Comparison of ENCODE assay signal across 8 mouse cellular contexts in genomic region chr16:95584751-95585528, GRCm38 (mm10). TPM values are rescaled to one million over a fixed set of nuclear protein-coding genes. Genes with fewer than 3 reads are reported as not detected.
DNase-seq lines count a peak whose midpoint lies in the region; ATAC-seq and TF ChIP-seq lines count a peak whose summit lies in the region.

No protein-coding gene starts in this region.

- DNase-seq in lung, postnatal 4 days = no peak
- DNase-seq in limb, embryonic 14.5 days (ENCODE audit: low spot score) = no peak
- no peak for DNase-seq in left cerebral cortex, adult 2 months (ENCODE audit: extremely low spot score in 1 of 2, low spot score in 2 of 2)
- no peak for DNase-seq in layer of hippocampus, postnatal 36 days
- DNase-seq in ovary, postnatal 10 days (ENCODE audit: low spot score) = no peak

- no peak for TF ChIP-seq CTCF in left cerebral cortex, adult 2 months (IDR thresholded peaks at IDR 0.05)

- H3K4me2 ChIP-seq in lung, embryonic 16.5 days (ENCODE audit: low read depth, low read length) = peak overlapping the region; percentile 78
- H3K4me2 ChIP-seq in forebrain, embryonic 13.5 days = peak overlapping the region; percentile 93
- H3K4me2 ChIP-seq in limb, embryonic 14.5 days (replicated peaks; ENCODE audit: low read depth, low read length, severe bottlenecking) = peak overlapping the region; percentile 85
- peak overlapping the region; percentile 78 for H3K4me2 ChIP-seq in stomach, embryonic 16.5 days (ENCODE audit: low read depth, low read length)

- intact Hi-C loops in left cerebral cortex, adult 2 months (cut with DNase I) = no loop called here

- peak; percentile 21 for ATAC-seq in lung, embryonic 16.5 days (ENCODE audit: low read depth)
- no peak; the same call in 1 of the 2 replicates for ATAC-seq in forebrain, embryonic 13.5 days
- peak; percentile 28; the same call in 1 of the 2 replicates for ATAC-seq in limb, embryonic 14.5 days (ENCODE audit: low FRiP score, low read depth)
- ATAC-seq in stomach, embryonic 16.5 days (ENCODE audit: insufficient read depth, low FRiP score) = no peak

- 9% methylated on average over 37 of the region's 37 CpGs for WGBS in lung, embryonic 16.5 days
- WGBS in forebrain, embryonic 13.5 days = 15% methylated on average over 35 of the region's 37 CpGs
- WGBS in limb, embryonic 14.5 days = 4% methylated on average over 37 of the region's 37 CpGs
- WGBS in stomach, embryonic 16.5 days = 14% methylated on average over 37 of the region's 37 CpGs

- H3K9ac ChIP-seq in lung, embryonic 16.5 days (ENCODE audit: low read length) = peak overlapping the region; percentile 65
- H3K9ac ChIP-seq in forebrain, embryonic 13.5 days = peak overlapping the region; percentile 60
- H3K9ac ChIP-seq in limb, embryonic 14.5 days (ENCODE audit: low read depth, low read length, severe bottlenecking) = peak overlapping the region; percentile 76
- peak overlapping the region; percentile 66 for H3K9ac ChIP-seq in stomach, embryonic 16.5 days (ENCODE audit: low read length)

- no peaks in the 10 kb centered on the region for H3K36me3 ChIP-seq in lung, embryonic 16.5 days (ENCODE audit: control insufficient read depth, insufficient read depth, low read length)
- H3K36me3 ChIP-seq in forebrain, embryonic 13.5 days (ENCODE audit: poor library complexity, severe bottlenecking) = no peaks in the 10 kb centered on the region
- H3K36me3 ChIP-seq in limb, embryonic 14.5 days (ENCODE audit: control insufficient read depth, insufficient read depth, low read length) = no peaks in the 10 kb centered on the region
- H3K36me3 ChIP-seq in stomach, embryonic 16.5 days (ENCODE audit: control insufficient read depth, insufficient read depth, low read length) = no peaks in the 10 kb centered on the region

- H3K27ac ChIP-seq in lung, embryonic 16.5 days (ENCODE audit: low read length) = no peak overlapping the region
- no peak overlapping the region for H3K27ac ChIP-seq in forebrain, embryonic 13.5 days
- peak overlapping the region; percentile 66 for H3K27ac ChIP-seq in limb, embryonic 14.5 days (replicated peaks; ENCODE audit: low read depth, low read length)
- no peak overlapping the region for H3K27ac ChIP-seq in stomach, embryonic 16.5 days (ENCODE audit: low read length)
- no peak overlapping the region for H3K27ac ChIP-seq in left cerebral cortex, adult 2 months

- H3K27me3 ChIP-seq in lung, embryonic 16.5 days (ENCODE audit: control insufficient read depth, insufficient read depth, low read depth, low read length) = peaks cover 28% of the 10 kb centered on the region
- H3K27me3 ChIP-seq in forebrain, embryonic 13.5 days = peaks cover 55% of the 10 kb centered on the region
- no peaks in the 10 kb centered on the region; the same call in 1 of the 2 replicates for H3K27me3 ChIP-seq in limb, embryonic 14.5 days (ENCODE audit: control insufficient read depth, insufficient read depth, low read length)
- H3K27me3 ChIP-seq in stomach, embryonic 16.5 days (ENCODE audit: control insufficient read depth, insufficient read depth, low read length) = peaks cover 28% of the 10 kb centered on the region

- H3K9me3 ChIP-seq in lung, embryonic 16.5 days (ENCODE audit: control insufficient read depth, low read length) = no peaks in the 10 kb centered on the region
- H3K9me3 ChIP-seq in forebrain, embryonic 13.5 days (replicated peaks) = no peaks in the 10 kb centered on the region
- H3K9me3 ChIP-seq in limb, embryonic 14.5 days (ENCODE audit: control insufficient read depth, low read length) = no peaks in the 10 kb centered on the region
- no peaks in the 10 kb centered on the region for H3K9me3 ChIP-seq in stomach, embryonic 16.5 days (replicated peaks; ENCODE audit: control insufficient read depth, low read length)

- peaks cover 16% of the 10 kb centered on the region for H3K4me1 ChIP-seq in lung, embryonic 16.5 days (replicated peaks; ENCODE audit: control insufficient read depth, insufficient read depth, low read length)
- peaks cover 23% of the 10 kb centered on the region for H3K4me1 ChIP-seq in forebrain, embryonic 13.5 days
- H3K4me1 ChIP-seq in limb, embryonic 14.5 days (ENCODE audit: control insufficient read depth, insufficient read depth, low read length) = peaks cover 36% of the 10 kb centered on the region
- H3K4me1 ChIP-seq in stomach, embryonic 16.5 days (ENCODE audit: control insufficient read depth, insufficient read depth, low read length) = peaks cover 6% of the 10 kb centered on the region; the same call in 1 of the 2 replicates

- H3K4me3 ChIP-seq in lung, embryonic 16.5 days (ENCODE audit: low read length) = peak overlapping the region; percentile 51
- H3K4me3 ChIP-seq in forebrain, embryonic 13.5 days = peak overlapping the region; percentile 50
- peak overlapping the region; percentile 60 for H3K4me3 ChIP-seq in limb, embryonic 14.5 days (replicated peaks; ENCODE audit: low read length)
- peak overlapping the region; percentile 49 for H3K4me3 ChIP-seq in stomach, embryonic 16.5 days (replicated peaks; ENCODE audit: low read length)
- no peak overlapping the region for H3K4me3 ChIP-seq in left cerebral cortex, adult 2 months

- TF ChIP-seq POLR2A in limb, embryonic 14.5 days (IDR thresholded peaks at IDR 0.05; ENCODE audit: borderline replicate concordance, extremely low read depth, insufficient read depth, insufficient read length) = no peak

RNA-seq across cellular contexts. Expression of gene Erg, which starts 1.5 kb away (rescaled TPM):
- 11.7 and 11.9 TPM in 2 replicates for polyA plus RNA-seq in lung, embryonic 16.5 days (2015; fragmentation: Nextera tagmentation; extraction: Ambion mirVana)
- polyA plus RNA-seq in forebrain, embryonic 13.5 days (2015; fragmentation: Nextera tagmentation; extraction: Ambion mirVana) = 1.2 and 1.8 TPM in 2 replicates
- 40.6 and 52.5 TPM in 2 replicates for polyA plus RNA-seq in limb, embryonic 14.5 days (2012; rRNA removed)
- polyA plus RNA-seq in limb, embryonic 14.5 days (2014; fragmentation: Nextera tagmentation; extraction: Ambion mirVana) = 18.9 and 21.6 TPM in 2 replicates
- 3.4 and 4.5 TPM in 2 replicates for polyA plus RNA-seq in stomach, embryonic 16.5 days (2015; fragmentation: Nextera tagmentation; extraction: Ambion mirVana)
- total RNA-seq in left cerebral cortex, adult 2 months (2021) = 1 to 10 TPM; 5.5 to 5.6 TPM
- total RNA-seq in layer of hippocampus, postnatal 36 days (2021) = 1 to 10 TPM; 3.2 to 3.6 TPM

Comparison
In these comparisons a context has a peak if more than half of its experiments do, and no peak if none do; other contexts are left out.
1. ATAC-seq: peak in lung, embryonic 16.5 days (single experiment) and limb, embryonic 14.5 days (single experiment); none in forebrain, embryonic 13.5 days (single experiment) and stomach, embryonic 16.5 days (single experiment).
2. Peak in every context shown above with its lines, with median percentiles within 50 percentile points of each other: H3K4me2 ChIP-seq and H3K9ac ChIP-seq.